Mouse (Mus musculus) frontal cortex, postnatal 36 days (tissue): ENCODE results near the gene Atcay.
A peak's percentile ranks its signal among the peaks of the same experiment; 100 is the strongest.

Experiments
- DNase-seq, 2 experiments: peaks; one replicate each; pipeline ENCODE4 v3.0.0; 2022; ENCODE audit warnings: low spot score in 2 of 2

Atcay gene

DNA sequence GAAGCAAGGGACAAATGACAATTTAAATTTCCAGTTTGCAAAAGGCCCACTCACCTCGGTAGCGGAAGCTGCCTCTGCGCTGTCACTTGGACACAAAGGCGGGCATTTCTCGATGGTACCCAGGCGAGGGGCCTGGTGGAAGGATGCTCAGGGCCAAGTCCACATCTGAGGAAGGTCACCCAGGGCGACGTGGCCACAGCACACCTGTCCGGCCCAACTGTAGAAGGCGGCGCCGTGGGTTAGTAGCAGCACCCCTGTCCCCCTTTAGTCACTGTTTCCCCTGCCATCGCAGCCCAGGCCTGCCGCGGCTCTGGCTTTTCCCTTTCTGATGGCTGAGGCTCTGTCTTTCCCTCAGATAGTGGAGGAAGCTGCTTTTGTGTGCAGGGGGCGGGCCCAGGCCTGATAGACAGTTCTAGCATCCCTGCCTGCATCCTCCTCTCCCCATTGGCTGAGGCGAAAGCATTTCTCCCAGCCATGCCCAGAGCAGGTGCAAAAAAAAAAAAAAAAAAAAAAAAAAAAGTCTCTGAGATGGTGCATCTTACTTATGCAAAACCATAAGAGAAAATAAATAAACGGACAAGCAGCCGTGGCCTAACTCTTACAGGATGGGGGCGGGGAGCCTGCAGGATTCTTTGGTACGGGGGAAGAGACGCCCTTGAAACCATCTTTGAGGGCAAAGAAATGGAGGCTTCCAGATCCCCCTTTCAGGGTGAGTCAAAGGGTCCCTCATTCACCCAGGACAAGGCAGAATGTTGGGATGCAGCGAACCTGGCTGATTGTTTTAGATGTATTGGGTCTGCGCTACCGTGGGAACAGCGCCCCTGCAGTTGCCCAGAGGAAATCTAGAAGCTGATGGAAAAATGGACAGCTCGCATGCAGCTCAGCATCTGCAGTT lies at the start of gene Atcay:
TSS of gene Atcay (minus strand) at position 396 of the 895 bp plus-strand sequence.
- DNase-seq, result peak; percentile 84 to 90

DNA sequence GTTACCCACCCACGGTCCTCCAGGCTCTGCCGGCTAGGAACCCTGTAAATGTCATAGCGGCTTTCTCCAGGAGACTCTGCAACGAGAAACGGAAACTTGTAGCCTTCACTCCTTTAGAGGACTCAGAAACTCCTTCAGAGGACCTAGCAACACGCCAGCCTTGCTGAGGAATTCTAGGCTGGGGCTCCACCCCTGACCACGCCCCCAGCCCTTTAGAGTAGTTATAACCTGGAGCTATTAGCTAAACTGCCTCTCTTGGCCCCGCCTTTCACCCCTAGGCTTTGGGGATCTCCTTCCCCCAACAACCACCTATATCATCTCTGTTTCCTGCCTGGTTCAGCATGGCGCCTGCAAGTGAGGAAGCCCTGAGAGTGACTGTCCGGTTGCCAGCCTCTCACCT lies 48.9 kb upstream of the Atcay start:
- DNase-seq, result no peak

DNA sequence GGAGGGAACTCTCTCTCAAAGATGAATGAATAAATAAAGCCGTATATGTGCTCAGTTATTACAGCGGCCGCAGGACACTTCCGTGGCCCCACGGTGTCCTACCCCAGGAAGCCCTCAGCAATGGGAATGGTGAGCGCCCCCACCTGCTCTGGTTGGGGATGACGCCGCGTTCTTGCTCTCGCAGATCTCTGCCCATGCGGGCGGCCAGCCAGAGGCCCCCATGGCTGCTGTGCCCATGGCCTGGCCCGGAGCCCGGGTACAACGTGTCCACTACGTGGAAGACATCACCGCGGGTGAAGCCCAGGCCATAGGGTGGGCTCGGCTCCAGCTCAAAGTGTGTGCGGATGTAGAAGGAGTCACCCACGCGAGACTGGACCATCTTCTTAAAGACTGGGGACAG lies 47.0 kb upstream of the Atcay start:
- no peak for DNase-seq

DNA sequence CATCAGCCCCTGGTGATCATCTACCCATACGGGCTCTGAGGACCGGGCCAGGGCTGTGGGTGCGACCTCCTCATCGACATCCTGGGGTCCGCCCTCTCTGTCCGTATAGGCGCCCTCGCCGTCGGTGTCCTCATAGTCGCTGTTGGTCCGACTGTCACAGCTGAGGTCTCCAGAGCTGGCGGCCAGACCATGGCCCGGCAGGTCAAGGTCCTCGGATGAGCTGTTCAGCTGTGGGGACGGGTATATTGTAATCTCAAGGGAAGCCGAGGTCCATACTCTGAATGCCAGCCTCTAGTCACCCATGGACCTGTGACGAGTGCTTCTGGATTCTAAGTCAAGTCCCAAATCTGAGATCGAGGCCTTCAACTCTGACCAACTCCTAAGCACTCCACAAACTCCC lies 43.2 kb upstream of the Atcay start:
- DNase-seq, result no peak

DNA sequence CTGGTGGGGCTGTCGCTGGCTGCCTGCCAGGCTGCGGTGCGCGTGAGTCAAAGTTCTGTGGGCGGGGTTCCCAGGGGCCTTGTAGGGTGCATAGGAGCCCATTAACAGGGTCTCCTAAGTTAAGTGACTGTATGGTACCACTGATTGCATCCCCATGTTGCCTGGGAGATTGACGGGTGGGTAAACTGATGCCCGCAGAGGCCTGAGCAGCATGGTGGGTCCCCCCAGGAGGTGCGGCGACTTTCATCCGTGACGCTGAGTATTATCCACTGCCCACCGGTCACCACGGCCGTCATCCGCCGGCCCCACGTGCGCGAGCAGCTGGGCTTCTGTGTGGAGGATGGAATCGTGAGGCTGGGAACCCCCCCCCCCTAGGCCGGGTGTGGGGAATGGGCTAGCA lies 41.7 kb upstream of the Atcay start:
- no peak for DNase-seq

DNA sequence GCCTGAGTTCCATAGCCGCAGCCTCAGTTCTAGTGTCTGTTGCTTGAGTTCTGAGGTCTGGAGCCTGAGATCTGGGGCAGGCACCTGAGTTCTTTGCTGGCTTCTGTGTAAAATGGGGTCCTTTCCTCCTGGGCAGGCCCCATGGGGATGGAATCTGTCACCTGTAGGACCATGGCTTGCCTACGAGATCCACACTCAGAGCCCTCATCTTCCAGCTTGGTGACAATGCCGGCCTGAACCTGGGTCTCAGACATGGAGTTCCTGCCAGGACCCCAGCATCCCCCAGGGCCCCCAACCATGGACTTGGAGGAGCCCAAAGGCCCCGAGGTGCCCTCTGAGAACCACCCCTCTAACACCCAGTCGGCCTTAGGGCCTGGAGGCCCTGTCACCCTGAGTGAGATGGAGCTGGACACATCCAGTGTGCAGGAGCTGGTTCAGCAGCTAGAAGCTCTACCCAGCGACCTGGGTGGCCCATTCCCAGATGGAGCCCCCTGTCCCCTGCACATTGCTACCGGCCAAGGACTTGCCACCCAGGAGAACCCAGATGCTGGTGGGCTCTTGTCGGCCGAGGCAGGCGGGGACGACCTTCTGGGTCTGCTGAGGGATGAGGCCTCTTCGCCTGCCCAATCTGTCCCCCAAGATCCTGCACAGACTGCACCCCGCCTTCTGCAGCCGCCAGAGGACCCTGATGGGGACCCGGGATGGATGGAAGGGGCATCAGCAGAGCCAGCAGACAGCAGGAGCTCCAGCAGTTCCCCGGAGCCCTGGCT lies 38.2 kb upstream of the Atcay start:
- DNase-seq, result no peak

DNA sequence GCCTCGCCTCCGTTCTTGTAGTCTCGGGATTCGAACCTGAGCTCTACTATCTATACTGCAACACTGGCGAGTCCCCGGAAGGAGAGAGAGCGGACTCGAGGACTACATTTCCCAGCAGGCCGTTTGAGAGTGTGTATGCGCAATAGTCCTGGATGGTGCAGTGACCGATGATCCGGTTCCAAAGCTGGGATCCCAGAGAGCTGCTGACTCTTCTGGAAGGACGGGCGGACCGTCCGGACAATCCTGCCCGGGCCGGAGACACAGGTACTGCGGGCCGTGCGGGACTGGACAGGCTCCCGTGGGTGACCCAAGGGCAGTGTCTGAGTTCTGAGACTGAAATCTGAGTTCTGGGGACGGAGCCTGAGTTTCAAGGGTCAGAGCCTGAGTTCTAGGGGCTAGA lies 37.4 kb upstream of the Atcay start:
- DNase-seq, result peak; percentile 77 to 90

DNA sequence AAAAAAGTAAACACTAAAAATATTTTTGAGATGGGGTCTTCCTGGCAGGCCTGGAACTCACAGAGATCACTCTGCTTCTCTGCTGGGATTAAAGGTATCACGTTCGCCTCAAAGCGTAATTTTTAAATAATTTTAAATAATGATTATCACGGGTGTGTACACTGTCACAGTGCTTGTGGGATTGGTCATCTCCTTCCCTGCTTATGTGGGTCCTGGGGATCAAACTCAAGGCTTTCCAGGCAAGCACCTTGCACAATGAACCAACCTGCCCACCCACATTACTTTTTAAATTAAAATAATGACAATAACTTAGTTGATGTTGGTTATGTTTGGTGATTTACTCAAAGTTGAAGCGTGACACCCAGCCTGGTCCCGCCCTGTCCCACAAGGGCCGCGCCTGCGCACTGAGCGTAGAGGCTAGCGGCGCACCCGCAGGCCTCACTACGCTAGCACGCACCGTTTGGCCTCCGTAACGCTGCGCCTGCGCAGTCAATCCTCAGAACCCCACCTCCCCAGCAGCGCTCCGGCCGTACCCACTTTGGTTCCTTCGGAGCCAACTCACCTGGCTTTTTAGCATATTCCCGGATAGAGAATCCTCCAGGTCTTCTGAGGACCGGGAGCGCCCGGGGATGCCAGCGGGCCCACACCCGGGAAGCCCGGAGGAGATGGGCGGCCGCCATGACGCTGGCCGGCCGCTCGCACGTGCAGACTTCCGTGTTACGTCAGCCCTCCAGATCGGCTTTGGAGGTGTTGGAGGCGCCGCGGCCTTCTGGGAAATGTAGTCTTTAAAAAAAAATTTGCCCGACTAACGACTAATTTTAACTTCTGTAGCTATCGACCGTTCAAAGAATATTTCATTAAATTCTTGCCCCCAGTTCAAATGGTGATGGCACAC lies 35.8 kb upstream of the Atcay start, which contains the start of the genes Mrpl54 and Apba3:
TSS of gene Mrpl54 (minus strand) at position 724 of the 895 bp plus-strand sequence.
TSS of gene Apba3 (plus strand) at position 750 of the 895 bp plus-strand sequence.
- peak; percentile 96 for DNase-seq

DNA sequence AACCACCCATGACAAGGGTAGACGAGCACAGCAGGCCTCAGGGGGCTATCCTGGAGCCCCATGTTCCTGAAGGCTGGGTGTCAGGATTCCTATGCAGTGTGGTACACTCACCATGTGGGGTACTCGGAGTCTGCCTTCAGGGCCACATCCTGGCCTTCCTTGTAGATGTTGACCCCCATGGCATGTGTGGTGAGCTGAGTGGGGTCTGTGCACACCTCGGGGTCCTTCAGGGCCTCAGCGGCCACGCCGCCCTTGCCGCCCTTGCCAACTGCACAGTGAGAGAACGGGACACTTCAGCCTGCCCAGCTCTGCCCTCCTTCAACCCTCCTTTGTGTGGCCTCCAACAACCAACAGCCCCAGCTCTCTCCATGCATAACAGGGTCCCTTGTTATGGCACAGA lies 34.9 kb upstream of the Atcay start:
- DNase-seq, result no peak

DNA sequence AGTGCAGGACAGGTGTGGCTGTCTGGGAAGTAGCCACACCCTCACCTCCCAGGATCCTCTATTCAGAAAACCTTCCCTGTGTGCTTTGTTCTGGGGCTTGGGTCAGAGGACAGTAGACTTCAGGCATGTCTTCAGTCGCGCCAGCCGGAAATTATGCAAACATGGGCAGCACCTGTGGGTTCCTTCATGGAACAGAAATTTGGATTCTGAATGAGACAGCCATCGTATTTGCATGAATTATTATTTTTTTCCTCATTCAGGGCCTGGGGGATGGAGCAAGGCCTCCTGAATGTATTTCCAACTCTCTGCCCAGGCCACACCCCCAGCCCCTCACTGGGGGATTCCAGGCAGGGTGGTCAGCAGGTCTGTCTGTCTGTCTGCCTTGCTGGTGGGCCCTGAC lies 30.4 kb upstream of the Atcay start:
- DNase-seq, result no peak

DNA sequence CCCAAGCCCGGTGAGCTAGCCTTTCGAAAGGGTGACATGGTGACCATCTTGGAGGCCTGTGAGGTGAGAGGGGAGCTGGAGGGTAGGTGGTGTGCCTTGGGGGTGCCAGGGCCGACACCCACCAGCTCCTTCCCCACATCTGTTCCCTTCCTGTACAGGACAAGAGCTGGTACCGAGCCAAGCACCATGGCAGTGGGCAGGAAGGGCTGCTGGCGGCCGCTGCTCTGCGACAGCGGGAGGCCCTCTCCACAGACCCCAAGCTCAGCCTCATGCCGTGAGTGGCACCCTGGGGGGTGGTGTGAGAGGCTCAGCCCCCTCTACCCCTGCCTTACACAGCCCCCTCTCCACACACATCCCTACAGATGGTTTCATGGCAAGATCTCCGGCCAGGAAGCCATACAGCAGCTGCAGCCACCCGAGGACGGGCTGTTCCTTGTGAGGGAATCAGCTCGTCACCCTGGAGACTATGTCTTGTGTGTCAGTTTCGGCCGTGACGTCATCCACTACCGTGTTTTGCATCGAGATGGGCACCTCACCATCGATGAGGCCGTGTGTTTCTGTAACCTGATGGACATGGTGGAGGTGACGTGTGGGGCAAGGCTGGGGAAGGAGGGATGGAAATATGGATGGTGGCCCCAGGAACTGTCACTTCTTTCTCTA lies 28.7 kb upstream of the Atcay start:
- DNase-seq, result no peak

DNA sequence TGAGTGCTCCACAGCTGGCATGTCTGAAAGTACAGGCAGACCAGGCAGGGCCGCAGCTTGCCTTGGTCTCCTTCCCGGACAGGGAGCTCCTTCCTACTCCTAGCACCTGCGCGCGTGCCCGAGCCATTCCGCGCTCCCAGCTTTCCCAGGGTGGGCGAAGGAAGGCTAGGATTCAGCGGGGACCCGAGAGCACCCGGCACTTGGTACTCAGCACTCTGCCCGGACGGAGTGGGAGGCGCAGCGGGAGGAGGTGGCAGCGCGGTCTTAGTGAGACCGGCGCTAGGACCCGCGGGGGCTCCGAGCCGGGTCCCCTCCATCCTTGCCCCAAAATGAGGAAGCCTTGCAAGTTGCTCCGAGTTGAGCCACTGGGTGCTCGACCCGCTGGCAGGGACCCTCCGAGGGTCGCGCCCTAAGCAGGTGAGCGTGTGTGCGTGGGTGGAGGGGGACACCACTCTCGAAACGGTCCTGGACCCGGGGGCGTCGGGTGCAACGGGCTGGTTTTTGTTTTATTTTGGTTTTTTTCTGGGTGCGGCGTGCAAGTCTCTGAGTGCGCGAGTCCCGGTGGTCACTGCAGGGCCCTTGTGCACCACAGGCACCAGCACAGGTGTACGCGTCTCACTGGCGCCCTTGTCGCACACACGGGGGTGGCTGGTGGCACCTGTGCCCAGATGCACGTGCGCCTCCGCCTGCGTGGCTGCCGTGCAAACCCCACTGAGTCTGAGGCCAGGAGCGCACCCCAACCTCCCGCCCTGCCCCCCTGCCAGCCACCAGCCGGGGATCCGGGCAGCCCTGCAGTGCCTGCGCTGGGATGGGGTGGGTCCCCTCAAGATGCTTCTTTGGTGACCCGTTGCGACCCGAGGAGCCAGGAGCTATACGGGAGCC lies 26.8 kb upstream of the Atcay start:
- DNase-seq, result peak; percentile 69 to 73

DNA sequence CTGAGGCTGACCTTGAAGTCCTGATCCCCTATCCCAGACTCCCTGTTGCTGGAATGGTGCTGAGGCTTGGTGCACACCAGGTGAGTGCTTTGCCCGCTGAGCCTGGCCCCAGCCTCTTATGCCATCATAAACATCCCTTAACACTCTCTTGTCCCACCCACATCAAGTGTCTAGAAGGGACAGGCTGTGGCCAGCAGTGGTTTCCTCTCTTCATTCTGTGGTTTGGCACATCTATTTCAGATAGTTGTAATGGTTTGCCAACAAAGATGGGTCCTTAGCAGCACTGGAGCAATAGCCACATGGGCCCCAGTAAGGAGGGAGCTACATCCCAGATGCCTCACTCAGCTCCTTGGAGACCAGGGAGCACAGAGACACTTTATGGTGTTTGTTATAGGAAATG lies 24.3 kb upstream of the Atcay start:
- DNase-seq, result no peak

DNA sequence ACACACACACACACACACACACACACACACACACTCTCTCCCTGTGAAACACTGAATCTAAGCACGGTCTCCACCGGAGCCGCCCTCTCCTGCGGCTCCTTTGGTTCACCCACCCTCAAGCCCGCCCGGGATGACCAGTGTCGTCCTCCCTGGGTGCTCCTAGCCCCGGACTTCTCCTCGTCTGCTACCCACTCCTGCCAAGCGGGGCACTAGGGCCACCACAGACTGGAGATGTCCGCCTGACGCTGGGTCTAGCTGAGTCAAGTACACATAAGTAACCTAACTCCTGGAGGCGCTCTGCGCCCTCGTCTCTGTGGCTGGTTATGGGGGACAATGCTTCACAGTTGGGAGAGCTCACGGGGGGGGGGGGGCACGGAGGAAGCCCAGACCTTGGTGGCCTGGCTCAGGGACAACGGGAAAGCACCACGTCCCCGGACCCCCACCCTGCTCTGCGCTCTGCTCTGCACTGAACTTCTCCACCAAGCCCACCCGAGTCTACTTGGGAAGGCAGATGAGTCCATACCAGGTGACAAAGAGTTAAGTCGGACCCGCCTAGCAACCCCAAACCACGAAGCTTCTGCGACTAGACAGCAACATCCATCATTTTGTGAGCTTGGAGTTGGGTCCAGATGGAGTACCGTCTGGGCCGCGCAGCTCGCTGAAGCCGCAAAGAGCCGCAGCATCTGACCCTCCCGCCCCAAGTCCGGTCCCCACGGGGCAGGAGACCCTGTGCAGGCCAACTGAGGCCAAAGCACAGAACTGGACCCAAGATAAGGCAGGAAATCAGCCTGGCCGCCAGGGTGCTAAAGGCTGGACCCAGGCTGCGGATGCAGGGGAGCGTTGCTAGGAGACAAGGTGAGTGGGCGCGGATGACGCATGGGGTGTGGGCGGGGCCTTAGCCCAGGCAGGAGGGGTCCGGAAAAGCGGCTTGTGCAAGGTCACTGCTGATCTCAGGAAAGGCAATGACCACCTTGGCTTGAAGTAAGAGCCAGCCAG lies 22.1 kb upstream of the Atcay start, which contains the start of gene Matk:
TSS of gene Matk (plus strand) at position 512 of the 996 bp plus-strand sequence.
- peak; percentile 92 to 94 for DNase-seq

DNA sequence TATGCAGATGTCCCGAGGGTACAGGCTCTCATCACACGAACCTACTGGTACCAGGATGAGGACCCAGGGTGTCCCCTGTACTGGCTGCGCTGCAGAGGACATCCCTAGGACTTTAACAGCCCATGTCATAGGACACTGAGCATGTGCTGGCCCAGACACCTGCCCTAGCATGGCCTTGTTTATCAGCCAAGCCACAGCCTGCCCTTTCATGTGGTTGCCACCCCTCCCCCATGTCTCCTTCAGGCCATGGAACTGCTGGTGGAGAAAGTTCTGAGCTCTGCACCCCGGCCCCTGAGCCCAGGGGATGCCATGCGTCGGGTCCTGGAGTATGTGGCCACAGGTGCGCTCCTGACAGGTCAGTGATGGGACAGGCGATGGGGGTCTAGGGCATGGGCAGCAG lies 18.8 kb upstream of the Atcay start:
- no peak for DNase-seq

DNA sequence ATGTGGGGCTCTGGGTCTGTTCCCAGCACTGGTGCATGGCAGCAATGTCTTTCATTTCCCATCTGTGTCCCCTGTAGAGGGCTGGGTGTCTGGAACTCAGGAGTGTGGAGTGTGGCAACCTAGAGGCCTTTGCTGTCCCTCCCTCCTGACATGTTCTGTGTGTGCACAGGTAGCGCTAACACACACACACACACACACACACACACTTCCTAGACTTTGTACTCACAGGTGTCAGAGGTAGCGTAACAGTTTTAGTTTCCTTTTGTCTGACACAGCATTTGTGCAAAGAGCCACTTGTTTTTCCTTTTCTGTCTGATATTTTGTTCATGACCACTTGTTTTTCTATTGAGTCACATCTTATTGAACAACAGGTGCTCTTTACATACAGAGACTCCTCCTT lies 17.2 kb upstream of the Atcay start:
- DNase-seq, result no peak

DNA sequence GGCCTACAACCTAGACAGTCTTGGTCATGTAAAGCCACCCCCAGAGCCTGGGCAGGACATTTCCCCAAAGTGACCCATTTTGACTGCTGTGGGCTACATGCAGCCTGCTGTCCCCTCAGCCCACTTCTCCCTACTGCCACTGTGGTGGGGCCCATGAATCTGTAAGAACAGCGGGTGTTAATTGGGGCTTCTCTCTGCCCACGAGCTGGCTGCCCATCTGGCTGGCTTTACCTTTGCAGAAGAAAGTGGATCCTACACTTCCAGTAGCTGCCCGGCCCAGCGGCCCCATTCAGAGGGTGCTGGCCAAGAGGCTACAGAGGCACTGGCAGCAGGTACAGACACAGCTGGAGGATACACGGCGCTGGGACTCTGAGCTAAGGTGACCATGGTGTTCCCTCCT lies 14.5 kb upstream of the Atcay start:
- no peak for DNase-seq

DNA sequence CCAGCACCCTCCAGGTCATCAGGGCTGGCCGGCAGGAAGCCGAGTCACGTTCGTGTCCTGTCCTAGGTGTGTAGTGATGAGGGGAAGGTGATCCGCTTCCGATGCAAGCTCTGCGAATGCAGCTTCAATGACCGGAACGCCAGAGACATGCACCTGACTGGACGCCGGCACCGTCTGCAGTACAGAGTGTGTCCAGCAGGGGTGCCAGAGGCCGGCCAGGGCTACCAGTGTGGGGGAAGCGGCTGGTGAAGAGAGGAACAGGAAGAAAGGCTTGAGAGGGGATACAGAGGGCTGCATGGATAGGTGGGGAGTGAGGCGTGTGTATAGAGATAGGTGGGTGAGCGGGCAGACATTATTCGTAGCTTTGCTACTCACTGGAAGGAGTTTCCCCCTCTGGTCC lies 14.0 kb upstream of the Atcay start:
- peak; percentile 79 to 80 for DNase-seq

DNA sequence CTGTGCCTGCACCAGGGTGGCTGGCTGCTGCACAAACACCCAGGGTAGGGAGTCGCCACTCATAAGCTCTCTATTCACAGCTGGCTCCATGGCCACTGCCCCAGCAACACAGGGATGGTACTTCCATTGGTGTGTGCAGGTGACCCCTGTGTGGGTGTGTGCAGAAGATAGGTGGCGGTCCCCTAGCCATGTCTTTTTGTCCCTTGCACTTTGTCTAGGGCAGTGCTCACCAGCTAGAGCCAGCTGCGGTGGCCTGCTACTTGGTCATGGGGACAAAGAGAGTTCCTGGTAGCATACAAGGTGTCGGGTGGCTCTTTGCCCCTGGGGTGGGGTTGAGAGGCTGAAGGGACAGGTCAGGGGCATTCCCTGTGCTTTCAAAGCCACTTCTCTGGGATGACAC lies 13.5 kb upstream of the Atcay start:
- DNase-seq, result no peak
